Mouse (Mus musculus): ENCODE measurements around the gene Gm7138. TPM values are rescaled to one million over a fixed set of nuclear protein-coding genes. Genes with fewer than 3 reads are reported as not detected.
"Not testable (repeated sequence)": the region's sequence is repeated elsewhere in the genome, so short reads cannot be mapped to it uniquely, and the experiment has no call there.

Gene Gm7138
- polyA plus RNA-seq, 1 experiment from 2014 or later = not detected

GRCm38 (mm10) chr10:77798921-77799508 lies 22.3 kb upstream of the Gm7138 start, which contains the start of gene Gm19668:
Gene Gm19668 (minus strand): TSS chr10:77799133.
- Histone ChIP-seq H3K9ac (ENCODE audit: low read depth, low read length) (no peak within 1 kb of the TSS), H3K36me3 (ENCODE audit: control insufficient read depth, insufficient read depth) (no peaks in the 10 kb centered on the region), H3K4me3 (ENCODE audit: low read depth, low read length) (no peak within 1 kb of the TSS), H3K4me2 (replicated peaks; ENCODE audit: low read depth) (no peak within 1 kb of the TSS), H3K4me1 (replicated peaks; ENCODE audit: control insufficient read depth, insufficient read depth, low read length) (no peaks in the 10 kb centered on the region; the same call in 1 of the 2 replicates), H3K9me3 (ENCODE audit: control insufficient read depth) (no peaks in the 10 kb centered on the region), H3K27me3 (replicated peaks; ENCODE audit: control insufficient read depth, insufficient read depth, low read length) (no peaks in the 10 kb centered on the region), H3K27ac (ENCODE audit: low read depth, low read length) (no peak within 1 kb of the TSS)
- no peak for TF ChIP-seq CTCF (IDR thresholded peaks at IDR 0.05; ENCODE audit: low read depth)
- WGBS = 43% methylated on average over 8 of the region's 8 CpGs
- ATAC-seq = peak; percentile 65

GRCm38 (mm10) chr10:77798164-77798920 lies 21.6 kb upstream of the Gm7138 start:
- H3K27me3 ChIP-seq (replicated peaks; ENCODE audit: control insufficient read depth, insufficient read depth, low read length); H3K9me3 ChIP-seq (ENCODE audit: control insufficient read depth); ATAC-seq; H3K4me3 ChIP-seq (ENCODE audit: low read depth, low read length); H3K36me3 ChIP-seq (ENCODE audit: control insufficient read depth, insufficient read depth); H3K9ac ChIP-seq (ENCODE audit: low read depth, low read length); H3K27ac ChIP-seq (ENCODE audit: low read depth, low read length); H3K4me1 ChIP-seq (replicated peaks; ENCODE audit: control insufficient read depth, insufficient read depth, low read length); H3K4me2 ChIP-seq (replicated peaks; ENCODE audit: low read depth): not testable (repeated sequence)
- WGBS = 71% methylated on average over 2 of the region's 3 CpGs

GRCm38 (mm10) chr10:77797677-77798076 lies 20.9 kb upstream of the Gm7138 start:
- no peaks in the 10 kb centered on the region for H3K9me3 ChIP-seq (ENCODE audit: control insufficient read depth)
- H3K36me3 ChIP-seq (ENCODE audit: control insufficient read depth, insufficient read depth) = no peaks in the 10 kb centered on the region
- H3K9ac ChIP-seq (ENCODE audit: low read depth, low read length) = no peak overlapping the region
- H3K4me1 ChIP-seq (replicated peaks; ENCODE audit: control insufficient read depth, insufficient read depth, low read length) = no peaks in the 10 kb centered on the region; the same call in 1 of the 2 replicates
- no peak for ATAC-seq
- H3K27ac ChIP-seq (ENCODE audit: low read depth, low read length) = no peak overlapping the region
- H3K4me3 ChIP-seq (ENCODE audit: low read depth, low read length) = no peak overlapping the region
- WGBS = 30% methylated on average over 3 of the region's 3 CpGs
- H3K27me3 ChIP-seq (replicated peaks; ENCODE audit: control insufficient read depth, insufficient read depth, low read length) = no peaks in the 10 kb centered on the region
- TF ChIP-seq CTCF (IDR thresholded peaks at IDR 0.05; ENCODE audit: low read depth) = no peak
- no peak overlapping the region for H3K4me2 ChIP-seq (replicated peaks; ENCODE audit: low read depth)

- no peak for TF ChIP-seq CTCF (IDR thresholded peaks at IDR 0.05; ENCODE audit: low read depth)
- Histone ChIP-seq H3K27me3 (replicated peaks; ENCODE audit: control insufficient read depth, insufficient read depth, low read length) (no peaks in the 10 kb centered on the region), H3K9me3 (ENCODE audit: control insufficient read depth) (no peaks in the 10 kb centered on the region), H3K36me3 (ENCODE audit: control insufficient read depth, insufficient read depth) (no peaks in the 10 kb centered on the region), H3K4me1 (replicated peaks; ENCODE audit: control insufficient read depth, insufficient read depth, low read length) (no peaks in the 10 kb centered on the region; the same call in 1 of the 2 replicates), H3K4me2 (replicated peaks; ENCODE audit: low read depth) (no peak within 1 kb of the TSS), H3K4me3 (ENCODE audit: low read depth, low read length) (no peak within 1 kb of the TSS), H3K27ac (ENCODE audit: low read depth, low read length) (no peak within 1 kb of the TSS), H3K9ac (ENCODE audit: low read depth, low read length) (no peak within 1 kb of the TSS)
- 54% methylated on average over 2 of the region's 2 CpGs for WGBS
- no peak for ATAC-seq
Observed at GRCm38 (mm10) chr10:77794976-77795375, 18.2 kb upstream of the Gm7138 start, which contains the start of gene Gm9639. Gene Gm9639 (minus strand): TSS chr10:77795076.

GRCm38 (mm10) chr10:77788621-77789020 lies 11.9 kb upstream of the Gm7138 start:
- Histone ChIP-seq H3K4me1 (replicated peaks; ENCODE audit: control insufficient read depth, insufficient read depth, low read length) (no peaks in the 10 kb centered on the region), H3K27ac (ENCODE audit: low read depth, low read length) (no peak overlapping the region), H3K27me3 (replicated peaks; ENCODE audit: control insufficient read depth, insufficient read depth, low read length) (no peaks in the 10 kb centered on the region), H3K4me3 (ENCODE audit: low read depth, low read length) (no peak overlapping the region), H3K36me3 (ENCODE audit: control insufficient read depth, insufficient read depth) (no peaks in the 10 kb centered on the region), H3K9me3 (ENCODE audit: control insufficient read depth) (no peaks in the 10 kb centered on the region), H3K9ac (ENCODE audit: low read depth, low read length) (no peak overlapping the region), H3K4me2 (replicated peaks; ENCODE audit: low read depth) (no peak overlapping the region)
- WGBS = 87% methylated on average over 2 of the region's 2 CpGs
- TF ChIP-seq CTCF (IDR thresholded peaks at IDR 0.05; ENCODE audit: low read depth) = no peak
- ATAC-seq = no peak

- not testable (repeated sequence) for H3K27me3 ChIP-seq (replicated peaks; ENCODE audit: control insufficient read depth, insufficient read depth, low read length); H3K36me3 ChIP-seq (ENCODE audit: control insufficient read depth, insufficient read depth); H3K4me3 ChIP-seq (ENCODE audit: low read depth, low read length); H3K9me3 ChIP-seq (ENCODE audit: control insufficient read depth); H3K4me2 ChIP-seq (replicated peaks; ENCODE audit: low read depth); ATAC-seq; H3K27ac ChIP-seq (ENCODE audit: low read depth, low read length); H3K4me1 ChIP-seq (replicated peaks; ENCODE audit: control insufficient read depth, insufficient read depth, low read length); H3K9ac ChIP-seq (ENCODE audit: low read depth, low read length)
- no CpG with 5 or more reads among the region's 1 CpGs for WGBS
Observed at GRCm38 (mm10) chr10:77787876-77788275, 11.1 kb upstream of the Gm7138 start, which contains the start of gene Gm7137. Gene Gm7137 (minus strand): TSS chr10:77788200.

GRCm38 (mm10) chr10:77783396-77783795 lies 6.7 kb upstream of the Gm7138 start:
- ATAC-seq; H3K4me3 ChIP-seq (ENCODE audit: low read depth, low read length); H3K36me3 ChIP-seq (ENCODE audit: control insufficient read depth, insufficient read depth); H3K27me3 ChIP-seq (replicated peaks; ENCODE audit: control insufficient read depth, insufficient read depth, low read length); H3K9me3 ChIP-seq (ENCODE audit: control insufficient read depth); H3K27ac ChIP-seq (ENCODE audit: low read depth, low read length); H3K9ac ChIP-seq (ENCODE audit: low read depth, low read length); H3K4me2 ChIP-seq (replicated peaks; ENCODE audit: low read depth); H3K4me1 ChIP-seq (replicated peaks; ENCODE audit: control insufficient read depth, insufficient read depth, low read length): not testable (repeated sequence)
- 86% methylated on average over 1 of the region's 3 CpGs for WGBS

GRCm38 (mm10) chr10:77782442-77782841 lies 5.7 kb upstream of the Gm7138 start, which contains the start of gene Gm3250:
Gene Gm3250 (minus strand): TSS chr10:77782542.
- 67% methylated on average over 1 of the region's 1 CpGs for WGBS
- not testable (repeated sequence) for H3K4me3 ChIP-seq (ENCODE audit: low read depth, low read length); H3K9me3 ChIP-seq (ENCODE audit: control insufficient read depth); H3K9ac ChIP-seq (ENCODE audit: low read depth, low read length); ATAC-seq; H3K36me3 ChIP-seq (ENCODE audit: control insufficient read depth, insufficient read depth); H3K27me3 ChIP-seq (replicated peaks; ENCODE audit: control insufficient read depth, insufficient read depth, low read length); H3K27ac ChIP-seq (ENCODE audit: low read depth, low read length); H3K4me2 ChIP-seq (replicated peaks; ENCODE audit: low read depth); H3K4me1 ChIP-seq (replicated peaks; ENCODE audit: control insufficient read depth, insufficient read depth, low read length)

GRCm38 (mm10) chr10:77772142-77772541 lies 4.6 kb downstream of the Gm7138 start:
- not testable (repeated sequence) for H3K27ac ChIP-seq (ENCODE audit: low read depth, low read length); H3K36me3 ChIP-seq (ENCODE audit: control insufficient read depth, insufficient read depth); H3K9me3 ChIP-seq (ENCODE audit: control insufficient read depth); ATAC-seq; H3K4me1 ChIP-seq (replicated peaks; ENCODE audit: control insufficient read depth, insufficient read depth, low read length); H3K27me3 ChIP-seq (replicated peaks; ENCODE audit: control insufficient read depth, insufficient read depth, low read length); H3K4me2 ChIP-seq (replicated peaks; ENCODE audit: low read depth); H3K4me3 ChIP-seq (ENCODE audit: low read depth, low read length); H3K9ac ChIP-seq (ENCODE audit: low read depth, low read length)
- 100% methylated on average over 1 of the region's 3 CpGs for WGBS
